Mouse (Mus musculus) fibroblast of lung, adult 2 months (primary cell): Measurements from ENCODE around the gene Gm20518.

Experiments used
- DNase-seq: peaks from one replicate; pipeline ENCODE4 v3.0.0-alpha.2; 2011; ENCODE audit warnings: low read depth

Gm20518 gene

GRCm38 (mm10) chr16:17839976-17840375 is 51.5 kb downstream of the Gm20518 start:
- no peak for DNase-seq

- DNase-seq = no peak
These were observed 53.4 kb downstream of the Gm20518 start, which contains the start of gene Car15 for GRCm38 (mm10) chr16:17838051-17838450. Car15 (minus strand) TSS chr16:17838364.

DNA sequence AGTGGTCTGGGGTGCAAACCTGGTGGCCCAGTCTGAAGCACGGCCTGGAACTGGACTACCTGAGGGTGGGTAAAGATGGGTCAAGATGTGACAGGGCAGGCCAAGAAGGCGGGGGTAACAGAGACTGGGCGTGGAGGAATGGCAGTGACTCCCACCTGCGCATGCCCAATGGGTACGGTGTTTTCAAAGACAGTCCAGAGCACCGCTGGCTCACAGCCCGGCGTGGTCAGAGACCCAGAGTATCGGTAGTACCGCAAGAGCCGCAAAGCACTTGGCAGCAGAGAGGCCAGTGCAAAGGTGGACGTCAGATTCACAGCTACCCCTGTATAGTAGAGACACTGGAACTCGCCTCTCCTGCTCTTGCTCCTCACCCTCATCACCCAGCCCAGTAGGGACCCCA is 56.0 kb downstream of the Gm20518 start:
- DNase-seq = no peak

DNA sequence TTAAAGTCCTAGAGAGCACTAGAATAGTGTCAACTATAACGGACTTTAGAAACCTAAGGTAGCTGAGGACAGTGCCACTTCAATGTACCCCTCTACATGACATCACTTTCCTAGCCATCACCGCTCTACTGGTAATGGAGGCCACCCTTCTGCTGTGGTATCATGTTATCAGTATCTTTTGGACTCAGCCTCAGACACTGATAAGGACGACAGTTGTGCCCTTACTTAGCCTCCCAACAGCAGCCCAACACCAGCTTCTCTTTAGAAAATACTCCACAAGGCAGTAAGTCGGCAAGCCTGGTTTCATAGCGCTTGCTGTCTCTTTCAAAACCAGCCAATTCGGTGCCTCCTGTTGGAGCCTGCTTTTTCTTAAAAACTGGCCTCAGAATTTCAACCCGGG is 56.9 kb downstream of the Gm20518 start:
- no peak for DNase-seq

DNA sequence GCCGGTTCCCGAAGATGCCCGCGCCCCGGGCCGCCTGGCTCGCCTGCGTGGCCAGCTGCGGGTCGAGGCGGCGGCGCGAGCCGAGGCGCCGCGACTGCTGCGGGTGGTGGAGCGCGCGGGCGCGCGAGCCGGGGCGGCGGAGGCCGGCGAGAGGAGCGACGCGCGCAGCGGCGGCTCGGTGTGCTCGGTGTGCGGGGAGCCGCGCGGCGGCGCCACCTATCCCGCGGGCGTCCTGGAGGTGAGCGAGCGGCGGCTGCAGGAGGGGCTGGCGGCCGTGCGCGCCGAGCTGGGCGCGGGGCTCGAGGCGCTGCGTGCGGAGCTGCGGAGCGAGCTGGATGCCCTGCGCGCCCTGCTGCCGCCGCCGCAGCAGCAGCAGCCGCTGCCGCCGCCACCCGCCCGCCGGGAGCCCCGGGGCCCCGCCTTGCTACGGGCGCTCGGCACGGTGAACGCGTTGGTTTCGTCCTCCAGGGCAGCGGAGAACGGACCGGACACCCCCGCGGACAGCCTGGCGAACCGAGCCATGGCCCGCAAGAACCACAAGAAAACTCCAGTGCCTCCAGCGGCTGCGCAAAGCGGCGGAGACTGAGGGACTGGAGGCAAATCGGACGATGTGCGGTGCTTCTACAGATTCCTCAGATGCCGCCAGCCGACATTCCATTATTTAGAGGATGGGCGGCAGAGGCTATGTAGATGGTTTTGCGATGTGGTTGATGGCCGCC is 57.6 kb downstream of the Gm20518 start:
- no peak for DNase-seq

GRCm38 (mm10) chr16:17833321-17833680 is 58.2 kb downstream of the Gm20518 start:
- no peak for DNase-seq

DNA sequence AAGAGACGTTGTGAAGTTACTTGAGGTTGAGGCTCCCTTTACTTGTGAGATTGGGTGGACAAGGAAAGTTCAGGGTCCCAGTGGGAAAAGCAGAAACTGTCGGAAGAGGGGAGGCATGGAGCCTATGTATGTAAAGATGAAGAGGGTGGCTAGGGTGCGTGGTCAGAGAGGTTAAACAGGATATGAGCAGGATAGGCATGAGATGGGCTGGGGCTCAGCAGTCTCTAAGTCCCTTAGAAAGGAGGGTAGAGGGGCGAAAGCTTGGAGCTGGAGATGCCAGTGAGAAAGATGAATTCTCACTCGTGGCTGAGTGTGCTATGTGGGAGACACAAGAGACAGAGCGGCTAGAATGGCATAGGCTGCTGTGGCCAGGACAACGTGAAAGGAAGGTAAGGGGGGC is 58.6 kb downstream of the Gm20518 start, which contains the start of gene B830017H08Rik:
Gene B830017H08Rik (plus strand): TSS at position 301 of the 400 bp plus-strand sequence.
- DNase-seq = no peak

- DNase-seq = no peak
These were observed 59.7 kb downstream of the Gm20518 start for GRCm38 (mm10) chr16:17831781-17832180.

GRCm38 (mm10) chr16:17830385-17831178 is 60.9 kb downstream of the Gm20518 start:
- DNase-seq = no peak

DNA sequence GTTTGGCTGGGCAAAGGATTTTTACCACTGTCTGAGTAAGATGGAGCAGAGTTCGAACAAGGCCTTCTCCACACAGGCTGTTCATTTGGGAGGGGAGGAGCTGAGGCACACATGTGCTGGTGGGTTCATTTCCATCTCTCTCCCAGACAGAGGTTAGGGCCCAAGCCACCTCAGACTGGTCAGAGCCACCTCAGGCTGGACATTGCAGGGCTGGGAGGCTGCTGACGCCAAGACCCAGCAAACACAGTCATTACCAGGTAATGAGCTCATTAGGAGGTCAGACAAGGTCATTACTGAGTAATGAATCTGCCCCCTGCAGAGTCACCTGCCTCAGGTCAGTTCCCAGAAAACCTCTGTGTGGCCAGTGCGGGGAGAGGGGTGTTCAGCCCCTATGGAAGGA is 62.6 kb downstream of the Gm20518 start:
- DNase-seq = no peak

GRCm38 (mm10) chr16:17828229-17828628 is 63.2 kb downstream of the Gm20518 start:
- DNase-seq = no peak

DNA sequence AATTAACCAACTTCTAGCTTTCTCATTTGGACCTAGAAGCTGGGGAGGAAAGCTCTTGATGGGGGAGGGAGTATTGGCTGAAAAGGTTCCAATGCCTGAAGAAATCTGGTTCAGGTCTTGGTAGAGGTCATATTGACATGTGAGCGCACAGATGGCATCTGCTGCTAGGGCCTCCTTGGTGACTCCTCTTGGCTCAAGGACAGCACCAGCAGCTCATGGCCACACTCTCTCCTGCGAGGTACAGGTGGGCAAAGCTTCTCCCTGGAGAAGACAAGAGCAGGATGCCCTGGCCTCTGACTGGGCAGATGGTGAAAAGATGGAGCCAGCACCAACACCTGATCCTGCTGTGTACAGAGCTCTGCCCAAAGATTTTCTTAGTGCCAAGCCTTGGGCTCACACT is 65.0 kb downstream of the Gm20518 start:
- no peak for DNase-seq

DNA sequence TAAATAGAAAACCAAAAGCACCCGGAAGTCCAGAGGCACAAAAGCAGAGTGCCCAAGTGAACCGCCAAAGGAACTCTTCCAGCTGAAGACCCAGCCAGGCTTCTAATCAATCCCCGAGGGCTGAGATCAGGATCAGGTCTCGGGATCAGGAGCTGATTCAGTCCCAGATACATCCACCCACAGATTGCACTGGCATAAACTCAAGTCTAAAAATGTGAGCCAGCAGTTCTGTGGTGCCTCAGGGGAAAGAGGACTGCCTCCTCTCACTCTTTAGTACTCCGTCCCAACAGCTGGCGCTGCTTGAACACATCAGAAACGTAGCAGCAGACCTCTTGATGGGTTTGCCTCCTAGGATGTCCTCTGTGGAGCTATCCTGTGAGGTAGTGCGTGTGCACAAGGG is 74.9 kb downstream of the Gm20518 start:
- DNase-seq = no peak

GRCm38 (mm10) chr16:17815411-17816402 is 75.8 kb downstream of the Gm20518 start:
- no peak for DNase-seq

DNA sequence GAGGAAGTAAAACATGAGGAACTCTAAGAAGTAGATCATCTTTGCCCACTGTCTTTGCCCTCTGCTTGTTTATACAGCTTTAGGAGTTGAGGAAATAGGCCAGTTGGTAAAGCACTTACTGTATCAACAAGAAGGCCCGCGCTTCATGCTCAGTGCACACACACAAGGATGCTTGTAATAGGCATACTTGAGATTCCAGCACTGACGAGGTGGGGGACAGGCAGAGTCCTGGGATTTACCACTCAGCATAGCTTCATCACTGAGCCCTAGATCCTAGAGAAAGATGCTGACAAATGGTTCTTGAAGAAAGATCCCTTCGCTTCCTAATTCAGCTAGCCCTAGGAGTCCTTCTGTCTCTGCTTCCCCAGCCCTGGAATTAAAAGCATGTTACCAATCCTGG is 78.3 kb downstream of the Gm20518 start:
- DNase-seq = no peak

GRCm38 (mm10) chr16:17812120-17812519 is 79.4 kb downstream of the Gm20518 start:
- no peak for DNase-seq

- DNase-seq = peak; percentile 89
These were observed 81.8 kb downstream of the Gm20518 start for GRCm38 (mm10) chr16:17809711-17810110.

DNA sequence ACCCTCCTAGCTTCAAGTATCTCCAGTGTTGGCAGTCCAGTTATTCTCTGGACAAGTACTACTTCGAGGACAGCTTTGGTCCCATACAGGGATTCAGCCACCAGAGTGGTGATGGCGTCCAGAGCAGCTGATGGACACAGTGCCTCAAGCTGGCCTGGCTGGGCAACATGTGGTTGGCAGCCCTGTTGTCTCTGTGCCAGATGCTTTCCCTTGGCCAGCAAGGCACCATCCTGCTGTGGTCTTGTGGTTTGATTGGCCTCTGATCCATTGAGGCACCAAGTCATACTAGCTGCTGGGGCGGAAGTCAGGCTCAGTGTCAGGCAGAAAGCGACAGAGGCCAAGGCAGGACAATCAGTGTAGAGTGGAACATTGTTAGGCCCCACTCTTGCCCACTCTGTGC is 82.3 kb downstream of the Gm20518 start:
- DNase-seq = peak; percentile 78

DNA sequence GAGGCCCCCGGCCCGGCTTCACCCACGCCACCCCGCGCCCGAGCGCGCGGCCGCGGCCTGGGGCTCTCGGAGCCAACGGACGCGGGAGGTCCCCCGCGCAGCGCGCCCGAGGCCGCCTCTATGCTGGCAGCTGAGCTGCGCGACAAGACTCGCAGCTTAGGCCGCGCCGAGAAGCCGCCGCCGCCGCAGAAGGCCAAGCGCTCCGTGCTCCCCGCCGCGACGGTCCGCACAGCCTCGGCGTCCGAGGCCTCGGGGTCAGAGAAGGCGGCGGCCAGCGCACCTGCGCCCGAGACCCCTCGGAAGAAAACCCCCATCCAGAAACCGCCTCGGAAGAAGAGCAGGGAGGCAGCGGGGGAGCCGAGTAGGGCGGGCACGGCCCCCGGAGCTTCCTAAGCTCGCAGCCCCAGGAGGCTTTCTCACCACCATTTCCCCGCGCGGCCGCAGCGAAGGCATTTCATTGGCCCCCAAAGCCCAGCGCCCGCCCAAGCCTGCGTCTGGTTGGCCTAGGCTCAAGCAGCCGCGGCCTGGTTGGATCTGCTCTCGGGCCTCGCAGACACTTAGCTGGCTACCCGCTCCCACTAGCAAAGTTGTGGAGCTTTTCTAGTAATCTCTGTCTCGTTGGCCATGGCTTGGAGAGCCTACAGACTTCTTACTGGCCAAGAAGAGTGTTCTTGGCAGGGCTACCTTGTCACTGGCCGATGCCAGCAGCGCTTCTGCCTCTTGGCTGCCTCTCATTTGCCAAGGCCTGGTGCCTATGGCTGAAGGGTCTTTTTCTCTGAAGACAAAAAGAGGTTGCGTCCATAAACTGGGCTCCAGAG is 84.1 kb downstream of the Gm20518 start:
- no peak for DNase-seq

GRCm38 (mm10) chr16:17806581-17807191 is 84.8 kb downstream of the Gm20518 start:
- DNase-seq = no peak

DNA sequence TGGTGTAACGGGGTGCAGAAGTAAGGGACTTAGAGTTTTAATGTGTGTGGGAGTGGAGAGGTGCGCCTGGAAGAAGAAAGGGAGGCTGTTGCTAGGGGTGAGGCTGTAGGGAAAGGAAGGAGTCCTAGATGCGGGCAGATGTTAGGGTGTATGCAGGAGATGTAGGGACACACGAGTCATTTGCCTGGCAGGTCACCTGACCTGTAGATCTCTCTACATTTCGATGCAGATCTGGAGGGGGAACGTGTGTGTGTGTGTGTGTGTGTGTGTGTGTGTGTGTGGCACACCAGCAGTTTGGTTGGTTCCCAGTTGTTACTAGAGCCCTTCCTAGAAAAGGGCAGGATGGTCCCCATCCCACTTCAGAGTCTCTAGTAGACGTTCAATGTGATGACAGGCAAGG is 86.5 kb downstream of the Gm20518 start:
- no peak for DNase-seq
